Mouse (Mus musculus): ENCODE results near the gene Vmn2r124. TPM values are rescaled to one million over a fixed set of nuclear protein-coding genes. Genes with fewer than 3 reads are reported as not detected.

Vmn2r124 gene
- total RNA-seq (2023) = not detected in 4 replicates

GRCm38 (mm10) chr17:18049124-18049523 is at the start of gene Vmn2r124:
Gene Vmn2r124, plus strand, starts transcription at chr17:18049424.

GRCm38 (mm10) chr17:18021433-18021832 is 27.8 kb upstream of the Vmn2r124 start, which contains the start of gene Fpr-rs4:
Gene Fpr-rs4, plus strand, starts transcription at chr17:18021733.

GRCm38 (mm10) chr17:18084716-18085115 is 35.5 kb downstream of the Vmn2r124 start, which contains the start of gene Vmn2r91:
Gene Vmn2r91, plus strand, starts transcription at chr17:18085016.

Other genes starting within 250 kb of the Vmn2r124 start
- gene Spaca6, start 222.3 kb upstream of the Vmn2r124 start, total RNA-seq (2023) = 1.6 to 2.6 TPM (median 2.0 TPM) in 4 replicates
- not detected in 4 replicates for gene Has1, start 194.2 kb upstream of the Vmn2r124 start, total RNA-seq (2023)
- gene Fpr1, start 165.5 kb upstream of the Vmn2r124 start, total RNA-seq (2023) = 0.45 TPM in 1 of 4 replicates, not detected in the others
- 0.75 TPM in 1 of 4 replicates, not detected in the others for gene Fpr2, start 161.6 kb upstream of the Vmn2r124 start, total RNA-seq (2023)
- not detected in 4 replicates for gene Fpr3, start 161.6 kb upstream of the Vmn2r124 start, total RNA-seq (2023)
- gene Fpr-rs4, start 27.7 kb upstream of the Vmn2r124 start, total RNA-seq (2023) = not detected in 4 replicates
- gene Vmn2r91, start 35.6 kb downstream of the Vmn2r124 start, total RNA-seq (2023) = not detected in 4 replicates
- not detected in 4 replicates for gene Vmn2r92, start 102.5 kb downstream of the Vmn2r124 start, total RNA-seq (2023)
- not detected in 4 replicates for gene Vmn2r94, start 228.3 kb downstream of the Vmn2r124 start, total RNA-seq (2023)
- not detected in 4 replicates for gene Vmn2r93, start 248.7 kb downstream of the Vmn2r124 start, total RNA-seq (2023)

Measured in B cell, adult 62 days (primary cell).